Mouse (Mus musculus) adrenal gland, postnatal 10 days (tissue): ENCODE data around the gene Tekt4. TPM values are rescaled to one million over a fixed set of nuclear protein-coding genes. Genes with fewer than 3 reads are reported as not detected.

ENCODE experiments used
- DNase-seq: peaks from one replicate; pipeline ENCODE4 v3.0.0; 2021; ENCODE audit warnings: mixed read lengths
- total RNA-seq, 2 experiments: library from RNA; stranded (reverse); gene quantifications; 2 replicates each; pipeline ENCODE4 v1.2.3; 2021

The Tekt4 gene
- total RNA-seq, 2 experiments from 2014 or later = not detected

- DNase-seq = peak; percentile 62
Measured at GRCm38 (mm10) chr17:25475946-25476744, 21.7 kb downstream of the Tekt4 start.

- DNase-seq = no peak
Measured at GRCm38 (mm10) chr17:25480152-25480551, 25.7 kb downstream of the Tekt4 start.

GRCm38 (mm10) chr17:25480820-25481219 lies 26.4 kb downstream of the Tekt4 start:
- no peak for DNase-seq

- DNase-seq = no peak
Measured at GRCm38 (mm10) chr17:25482092-25482491, 27.7 kb downstream of the Tekt4 start.

- peak; percentile 41 for DNase-seq
Measured at GRCm38 (mm10) chr17:25497013-25497412, 42.6 kb downstream of the Tekt4 start, which contains the start of gene Sstr5. Gene Sstr5, minus strand, starts transcription at chr17:25497288.

- DNase-seq = no peak
Measured at GRCm38 (mm10) chr17:25502599-25502998, 48.2 kb downstream of the Tekt4 start.

GRCm38 (mm10) chr17:25507799-25508198 lies 53.4 kb downstream of the Tekt4 start:
- DNase-seq = peak; percentile 86

- peak; percentile 55 for DNase-seq
Measured at GRCm38 (mm10) chr17:25508860-25509577, 54.6 kb downstream of the Tekt4 start.

GRCm38 (mm10) chr17:25510074-25510830 lies 55.8 kb downstream of the Tekt4 start:
- DNase-seq = no peak

GRCm38 (mm10) chr17:25511876-25512275 lies 57.5 kb downstream of the Tekt4 start:
- peak; percentile 9 for DNase-seq

GRCm38 (mm10) chr17:25514055-25514454 lies 59.6 kb downstream of the Tekt4 start:
- DNase-seq = no peak

- peak; percentile 9 for DNase-seq
Measured at GRCm38 (mm10) chr17:25516315-25516714, 61.9 kb downstream of the Tekt4 start.

GRCm38 (mm10) chr17:25518144-25518543 lies 63.7 kb downstream of the Tekt4 start:
- DNase-seq = no peak

- DNase-seq = no peak
Measured at GRCm38 (mm10) chr17:25519511-25519910, 65.1 kb downstream of the Tekt4 start.

GRCm38 (mm10) chr17:25520492-25520891 lies 66.1 kb downstream of the Tekt4 start:
- DNase-seq = no peak

GRCm38 (mm10) chr17:25522080-25522479 lies 67.7 kb downstream of the Tekt4 start:
- no peak for DNase-seq

Other genes starting within 250 kb of the Tekt4 start
- gene Gnptg, start 214.5 kb upstream of the Tekt4 start, total RNA-seq = 10 to 100 TPM; 30.6 to 30.7 TPM
- 10 to 100 TPM; 22.1 to 22.6 TPM for gene Tsr3, start 214.4 kb upstream of the Tekt4 start, total RNA-seq
- gene Baiap3, start 198.3 kb upstream of the Tekt4 start, total RNA-seq = 10 to 100 TPM in 1 of 2 experiments, 1 to 10 TPM in 1; 6.4 to 11.8 TPM
- gene Ube2i, start 180.0 kb upstream of the Tekt4 start, total RNA-seq = 100 to 1,000 TPM; 221 to 242 TPM
- gene Prss34, start 156.2 kb upstream of the Tekt4 start, total RNA-seq = 1 to 10 TPM; 1.8 to 2.4 TPM
- gene Prss28, start 146.0 kb upstream of the Tekt4 start, total RNA-seq = not detected
- not detected for gene Prss29, start 136.0 kb upstream of the Tekt4 start, total RNA-seq
- gene Tpsab1, start 109.1 kb upstream of the Tekt4 start, total RNA-seq = 1 to 10 TPM; 3.5 to 4.0 TPM
- gene Tpsb2, start 88.3 kb upstream of the Tekt4 start, total RNA-seq = 10 to 100 TPM in 1 of 2 experiments, 1 to 10 TPM in 1; 9.8 to 11.1 TPM
- gene Tpsg1, start 85.3 kb upstream of the Tekt4 start, total RNA-seq = not detected
- gene Cacna1h, start 20.8 kb upstream of the Tekt4 start, total RNA-seq = 10 to 100 TPM; 23.5 to 46.0 TPM
- under 1 TPM in 1 of 2 experiments, not detected in 1; 0.15 TPM for gene Sstr5, start 42.7 kb downstream of the Tekt4 start, total RNA-seq
- 1 to 10 TPM; 1.7 to 2.4 TPM for gene Sox8, start 116.1 kb downstream of the Tekt4 start, total RNA-seq
- gene Lmf1, start 124.5 kb downstream of the Tekt4 start, total RNA-seq = 10 to 100 TPM; 35.8 to 44.3 TPM